Mouse (Mus musculus): ENCODE data around the gene Katnbl1.

- TF ChIP-seq CTCF (IDR thresholded peaks at IDR 0.05; ENCODE audit: extremely low read depth, insufficient read length, insufficient replicate concordance, low read depth, low read length) (no peak), POLR2A (IDR thresholded peaks at IDR 0.05; ENCODE audit: low read depth, low read length) (no peak)
Measured at GRCm38 (mm10) chr2:112425308-112425707, 46.3 kb downstream of the Katnbl1 start.

All from small intestine, adult 2 months (tissue).